Mouse (Mus musculus) right cerebral cortex, postnatal 10 days (tissue): ENCODE data around the gene Epha1.

Experiments used
- DNase-seq, 2 experiments: peaks; one replicate each; pipeline ENCODE4 v3.0.0; 2021; ENCODE audit warnings: low spot score in 2 of 2

The Epha1 gene

GRCm38 (mm10) chr6:42354076-42355019 is 18.7 kb downstream of the Epha1 start:
- DNase-seq: peak in 1 of 2 experiments; percentile 46

- DNase-seq: no peak
Measured at GRCm38 (mm10) chr6:42353180-42353579, 19.9 kb downstream of the Epha1 start.

GRCm38 (mm10) chr6:42352486-42352846 is 20.6 kb downstream of the Epha1 start:
- no peak for DNase-seq

- no peak for DNase-seq
Measured at GRCm38 (mm10) chr6:42351776-42352485, 21.1 kb downstream of the Epha1 start.

GRCm38 (mm10) chr6:42350968-42351775 is 21.9 kb downstream of the Epha1 start:
- DNase-seq: no peak

- DNase-seq: peak; percentile 79
Measured at GRCm38 (mm10) chr6:42350021-42350967, 22.8 kb downstream of the Epha1 start.

- peak; percentile 91 to 92 for DNase-seq
Measured at GRCm38 (mm10) chr6:42349426-42350020, 23.5 kb downstream of the Epha1 start, which contains the start of gene Zyx. Gene Zyx (plus strand): TSS chr6:42349630.

- DNase-seq: peak; percentile 68 to 80
Measured at GRCm38 (mm10) chr6:42349006-42349425, 24.1 kb downstream of the Epha1 start.

GRCm38 (mm10) chr6:42348281-42349005 is 24.6 kb downstream of the Epha1 start:
- DNase-seq: no peak

- DNase-seq: no peak
Measured at GRCm38 (mm10) chr6:42344255-42344654, 28.8 kb downstream of the Epha1 start.

GRCm38 (mm10) chr6:42343361-42344120 is 29.5 kb downstream of the Epha1 start:
- peak in 1 of 2 experiments; percentile 32 for DNase-seq

GRCm38 (mm10) chr6:42342171-42342570 is 30.9 kb downstream of the Epha1 start:
- no peak for DNase-seq

GRCm38 (mm10) chr6:42339981-42340380 is 33.1 kb downstream of the Epha1 start:
- peak in 1 of 2 experiments; percentile 26 for DNase-seq

GRCm38 (mm10) chr6:42339189-42339588 is 33.9 kb downstream of the Epha1 start:
- no peak for DNase-seq

- no peak for DNase-seq
Measured at GRCm38 (mm10) chr6:42330946-42331345, 42.1 kb downstream of the Epha1 start.

GRCm38 (mm10) chr6:42330216-42330615 is 42.9 kb downstream of the Epha1 start:
- no peak for DNase-seq

- no peak for DNase-seq
Measured at GRCm38 (mm10) chr6:42328757-42329156, 44.3 kb downstream of the Epha1 start.

- DNase-seq: no peak
Measured at GRCm38 (mm10) chr6:42326509-42326908, 46.6 kb downstream of the Epha1 start.

GRCm38 (mm10) chr6:42325268-42325609 is 47.8 kb downstream of the Epha1 start:
- DNase-seq: peak; percentile 86 to 87
